Comparison of ENCODE assay signal across 9 mouse cellular contexts in the genomic region with DNA sequence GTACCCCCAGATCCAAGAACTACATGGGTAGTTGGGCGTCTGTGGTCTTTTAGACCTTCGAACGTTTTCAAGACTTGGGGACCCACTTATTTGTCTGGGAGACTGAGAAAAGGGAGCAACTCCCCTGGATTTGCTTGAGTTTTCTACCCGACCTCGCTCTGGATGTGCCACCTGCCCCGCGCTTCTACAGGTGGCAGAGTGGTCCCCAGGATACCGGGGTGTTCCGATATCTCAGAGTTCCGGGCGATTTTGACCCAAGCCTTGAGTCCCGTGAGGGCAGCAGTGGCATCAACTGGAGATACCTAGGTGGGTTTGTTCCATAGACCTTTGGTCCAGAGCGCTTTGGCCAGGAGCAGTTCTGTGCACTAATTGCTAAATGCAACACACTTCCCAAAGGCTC. TPM values are rescaled to one million over a fixed set of nuclear protein-coding genes. Genes with fewer than 3 reads are reported as not detected.
DNase-seq lines count a peak whose midpoint lies in the region; ATAC-seq and TF ChIP-seq lines count a peak whose summit lies in the region.
"Had no signal": no experiment of that assay in that cellular context is flagged by ENCODE, and none has a peak within 500 bp of the region (broad histone marks: within the 10 kb centered on the region; RNA-seq: fewer than 3 reads in every experiment).

No protein-coding gene starts in this region.

- no peaks in the 10 kb centered on the region for H3K36me3 ChIP-seq in lung, postnatal 0 days (ENCODE audit: insufficient read depth, low read length)
- H3K36me3 ChIP-seq in forebrain, embryonic 14.5 days (ENCODE audit: control insufficient read depth, insufficient read depth, low read length): no peaks in the 10 kb centered on the region
- H3K36me3 ChIP-seq in limb, embryonic 13.5 days: peaks cover 21% of the 10 kb centered on the region
- no peaks in the 10 kb centered on the region for H3K36me3 ChIP-seq in stomach, embryonic 14.5 days (ENCODE audit: control insufficient read depth, insufficient read depth, low read length)

- WGBS in lung, postnatal 0 days: 10% methylated on average over 13 of the region's 13 CpGs
- 14% methylated on average over 13 of the region's 13 CpGs for WGBS in forebrain, embryonic 14.5 days
- WGBS in limb, embryonic 13.5 days: 17% methylated on average over 13 of the region's 13 CpGs
- WGBS in stomach, embryonic 14.5 days: 15% methylated on average over 13 of the region's 13 CpGs

- no peaks in the 10 kb centered on the region for H3K27me3 ChIP-seq in lung, postnatal 0 days (replicated peaks; ENCODE audit: insufficient read depth, low read length)
- peaks cover 3% of the 10 kb centered on the region; the same call in 1 of the 2 replicates for H3K27me3 ChIP-seq in forebrain, embryonic 14.5 days (replicated peaks; ENCODE audit: control insufficient read depth, insufficient read depth, low read length)
- no peaks in the 10 kb centered on the region for H3K27me3 ChIP-seq in limb, embryonic 13.5 days
- no peaks in the 10 kb centered on the region for H3K27me3 ChIP-seq in stomach, embryonic 14.5 days (ENCODE audit: control insufficient read depth, insufficient read depth, low read length)

- H3K4me1 ChIP-seq in lung, postnatal 0 days (ENCODE audit: insufficient read depth, low read depth, low read length): no peaks in the 10 kb centered on the region; the same call in 1 of the 2 replicates
- peaks cover 3% of the 10 kb centered on the region; the same call in 1 of the 2 replicates for H3K4me1 ChIP-seq in forebrain, embryonic 14.5 days (ENCODE audit: control insufficient read depth, insufficient read depth, low read length)
- H3K4me1 ChIP-seq in limb, embryonic 13.5 days: peaks cover 23% of the 10 kb centered on the region
- H3K4me1 ChIP-seq in stomach, embryonic 14.5 days (ENCODE audit: control insufficient read depth, insufficient read depth, low read length): no peaks in the 10 kb centered on the region

- TF ChIP-seq EP300 in lung, postnatal 0 days (IDR thresholded peaks at IDR 0.05): no peak

- no peak overlapping the region for H3K9ac ChIP-seq in lung, postnatal 0 days (replicated peaks; ENCODE audit: low read depth)
- H3K9ac ChIP-seq in forebrain, embryonic 14.5 days (ENCODE audit: low read length): peak overlapping the region; percentile 50
- H3K9ac ChIP-seq in limb, embryonic 13.5 days: peak overlapping the region; percentile 63
- 0 out of 2 replicates have a peak overlapping the region, but pooled peaks have one; percentile 28 for H3K9ac ChIP-seq in stomach, embryonic 14.5 days (replicated peaks; ENCODE audit: low read depth, low read length)

- H3K4me2 ChIP-seq in lung, postnatal 0 days (replicated peaks; ENCODE audit: low read depth, low read length): peak overlapping the region; percentile 73
- peak overlapping the region; percentile 93 for H3K4me2 ChIP-seq in forebrain, embryonic 14.5 days (ENCODE audit: low read length)
- peak overlapping the region; percentile 94 for H3K4me2 ChIP-seq in limb, embryonic 13.5 days (replicated peaks)
- peak overlapping the region; percentile 85 for H3K4me2 ChIP-seq in stomach, embryonic 14.5 days (replicated peaks; ENCODE audit: low read depth, low read length)

- no peaks in the 10 kb centered on the region for H3K9me3 ChIP-seq in lung, postnatal 0 days (ENCODE audit: low read length)
- no peaks in the 10 kb centered on the region for H3K9me3 ChIP-seq in forebrain, embryonic 14.5 days (replicated peaks; ENCODE audit: control insufficient read depth, low read length)
- no peaks in the 10 kb centered on the region for H3K9me3 ChIP-seq in limb, embryonic 13.5 days
- H3K9me3 ChIP-seq in stomach, embryonic 14.5 days (ENCODE audit: control insufficient read depth, low read depth, low read length): no peaks in the 10 kb centered on the region

- no peak for DNase-seq in lung, postnatal 0 days (ENCODE audit: low spot score)
- DNase-seq in lung, postnatal 4 days: no peak
- no peak for DNase-seq in forebrain, embryonic 14.5 days (ENCODE audit: low spot score)
- no peak for DNase-seq in layer of hippocampus, adult 9-10 months (ENCODE audit: low spot score)

- H3K27ac ChIP-seq in lung, postnatal 0 days (ENCODE audit: low read length): no peak overlapping the region
- no peak overlapping the region for H3K27ac ChIP-seq in forebrain, embryonic 14.5 days (ENCODE audit: low read depth, low read length)
- H3K27ac ChIP-seq in limb, embryonic 13.5 days: no peak overlapping the region
- H3K27ac ChIP-seq in stomach, embryonic 14.5 days (ENCODE audit: low read length): no peak overlapping the region

- H3K4me3 ChIP-seq in lung, postnatal 0 days (ENCODE audit: low read depth, low read length): peak overlapping the region; percentile 48
- H3K4me3 ChIP-seq in forebrain, embryonic 14.5 days (ENCODE audit: low read depth, low read length): peak overlapping the region; percentile 48
- peak overlapping the region; percentile 54 for H3K4me3 ChIP-seq in limb, embryonic 13.5 days
- H3K4me3 ChIP-seq in stomach, embryonic 14.5 days (ENCODE audit: low read depth, low read length): peak overlapping the region; percentile 47

- no peak for TF ChIP-seq CTCF in lung, postnatal 0 days (IDR thresholded peaks at IDR 0.05)

- ATAC-seq in lung, postnatal 0 days: no peak
- no peak for ATAC-seq in forebrain, embryonic 14.5 days
- ATAC-seq in limb, embryonic 13.5 days (ENCODE audit: low FRiP score, low read depth): no peak
- no peak for ATAC-seq in stomach, embryonic 14.5 days (ENCODE audit: insufficient number of reproducible peaks, insufficient read depth, low FRiP score, low read depth)
- ATAC-seq in monocyte, adult 5-6 weeks (replicated peaks; ENCODE audit: insufficient number of reproducible peaks, low FRiP score, low TSS enrichment, poor library complexity, severe bottlenecking): no peak

RNA-seq across cellular contexts. Expression of gene Ppfibp2, which starts 0.4 kb away (rescaled TPM):
- polyA plus RNA-seq in lung, postnatal 0 days (2015; fragmentation: Nextera tagmentation; extraction: Ambion mirVana): 15.8 and 17.5 TPM in 2 replicates
- 1.6 and 1.8 TPM in 2 replicates for polyA plus RNA-seq in forebrain, embryonic 14.5 days (2014; fragmentation: Nextera tagmentation; extraction: Ambion mirVana)
- polyA plus RNA-seq in limb, embryonic 13.5 days (2015; fragmentation: Nextera tagmentation; extraction: Ambion mirVana): 10.8 and 12.0 TPM in 2 replicates
- polyA plus RNA-seq in stomach, embryonic 14.5 days (2014; fragmentation: Nextera tagmentation; extraction: Ambion mirVana): 12.1 and 13.9 TPM in 2 replicates
- 7.1 to 20.0 TPM (median 12.9 TPM) in 3 replicates for total RNA-seq in monocyte, adult 5-6 weeks (2017)

RNA-seq across cellular contexts. Expression of gene Olfml1, which starts 28.2 kb away (rescaled TPM):
- polyA plus RNA-seq in lung, postnatal 0 days (2015; fragmentation: Nextera tagmentation; extraction: Ambion mirVana): 12.2 and 13.3 TPM in 2 replicates
- polyA plus RNA-seq in forebrain, embryonic 14.5 days (2014; fragmentation: Nextera tagmentation; extraction: Ambion mirVana): 3.5 and 4.1 TPM in 2 replicates
- 41.2 and 42.3 TPM in 2 replicates for polyA plus RNA-seq in limb, embryonic 13.5 days (2015; fragmentation: Nextera tagmentation; extraction: Ambion mirVana)
- polyA plus RNA-seq in stomach, embryonic 14.5 days (2014; fragmentation: Nextera tagmentation; extraction: Ambion mirVana): 22.6 and 24.3 TPM in 2 replicates
- not detected in 3 replicates for total RNA-seq in monocyte, adult 5-6 weeks (2017)

RNA-seq across cellular contexts. Expression of gene 5330417H12Rik, which starts 29.5 kb away (rescaled TPM):
- polyA plus RNA-seq in lung, postnatal 0 days (2015; fragmentation: Nextera tagmentation; extraction: Ambion mirVana): not detected in 2 replicates
- not detected in 2 replicates for polyA plus RNA-seq in forebrain, embryonic 14.5 days (2014; fragmentation: Nextera tagmentation; extraction: Ambion mirVana)
- 0.11 TPM in 1 of 2 replicates, not detected in the other for polyA plus RNA-seq in limb, embryonic 13.5 days (2015; fragmentation: Nextera tagmentation; extraction: Ambion mirVana)
- polyA plus RNA-seq in stomach, embryonic 14.5 days (2014; fragmentation: Nextera tagmentation; extraction: Ambion mirVana): not detected in 2 replicates
- not detected in 3 replicates for total RNA-seq in monocyte, adult 5-6 weeks (2017)
- total RNA-seq: adrenal gland, adult 18-20 months had no signal
- polyA plus RNA-seq: large intestine, adult 2 months had no signal
